Mouse (Mus musculus) lung, embryonic 16.5 days (tissue): ENCODE data around the gene Cldn6. TPM values are rescaled to one million over a fixed set of nuclear protein-coding genes. Genes with fewer than 3 reads are reported as not detected.

Source experiments
- ATAC-seq: fragments of 200-750 bp; cut with Nextera tagmentation; 2 replicates; pipeline ENCODE4 v1.8.0; 2017; ENCODE audit warnings: low read depth, mild to moderate bottlenecking, moderate library complexity
- H3K27ac ChIP-seq: fragments of 300-500 bp; sonication (generic); 2 replicates; pipeline ENCODE4 v1.5.1; 2014; ENCODE audit warnings: mild to moderate bottlenecking, control low read depth, low read length
- H3K27me3 ChIP-seq: fragments of 300-500 bp; sonication (generic); 2 replicates; pipeline ENCODE4 v1.6.1; 2014; ENCODE audit warnings: low read depth, low read length, mixed read lengths; ENCODE audit not compliant: control insufficient read depth, insufficient read depth
- H3K36me3 ChIP-seq: fragments of 300-500 bp; sonication (generic); 2 replicates; pipeline ENCODE4 v1.6.1; 2014; ENCODE audit warnings: low read length; ENCODE audit not compliant: control insufficient read depth, insufficient read depth
- H3K4me1 ChIP-seq: fragments of 300-500 bp; sonication (generic); replicated peaks from 2 replicates; pipeline ENCODE4 v1.6.1; 2014; ENCODE audit warnings: low read length, mixed read lengths; ENCODE audit not compliant: control insufficient read depth, insufficient read depth
- H3K4me2 ChIP-seq: fragments of 300-500 bp; sonication (generic); 2 replicates; pipeline ENCODE4 v1.6.1; 2014; ENCODE audit warnings: low read depth, low read length, control low read depth
- H3K4me3 ChIP-seq: fragments of 300-500 bp; sonication (generic); 2 replicates; pipeline ENCODE4 v1.5.1; 2014; ENCODE audit warnings: mild to moderate bottlenecking, low read length, control low read depth
- H3K9ac ChIP-seq: fragments of 300-500 bp; sonication (generic); 2 replicates; pipeline ENCODE4 v1.6.1; 2014; ENCODE audit warnings: low read length, control low read depth
- H3K9me3 ChIP-seq: fragments of 300-500 bp; sonication (generic); 2 replicates; pipeline ENCODE4 v1.6.1; 2016; ENCODE audit warnings: low read length; ENCODE audit not compliant: control insufficient read depth
- WGBS: fragments of 180-500 bp; shearing (Covaris S2); extraction: QIAGEN DNeasy Blood & Tissue Kit; methylation state at CpG from one replicate; pipeline ENCODE4 v1.1.7; 2014; 5-methylcytosine and 5-hydroxymethylcytosine counted together
- polyA plus RNA-seq: library from polyadenylated mRNA; unstranded; fragments of >200 nt; fragmentation: Nextera tagmentation; extraction: Ambion mirVana; gene quantifications from 2 replicates; pipeline ENCODE4 v1.2.1, GENCODE M21; 2015

Cldn6 gene
- polyA plus RNA-seq, 1 experiment from 2014 or later: 206 TPM

DNA sequence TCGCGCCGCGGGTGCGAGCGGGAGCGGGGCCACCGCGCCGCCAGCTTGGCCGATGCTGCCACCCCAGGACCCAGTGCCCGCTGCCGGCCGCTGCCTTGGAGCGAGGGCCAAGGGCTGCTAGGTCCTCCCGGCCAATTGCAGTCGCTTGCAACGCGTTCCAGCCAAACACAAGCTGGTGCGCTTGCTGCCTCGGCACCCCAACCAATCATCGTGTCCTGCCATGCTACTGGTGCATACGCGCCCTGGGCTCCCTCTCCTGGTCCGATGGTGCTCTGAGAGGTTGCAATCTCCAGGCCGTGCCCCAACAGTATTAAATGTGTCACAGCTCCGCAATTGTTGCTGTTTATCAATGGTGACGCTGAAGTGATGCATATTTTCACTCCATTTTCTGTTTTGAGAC lies 21.0 kb downstream of the Cldn6 start:
- peak; percentile 94 for ATAC-seq
- peaks cover 16% of the 10 kb centered on the region for H3K27me3 ChIP-seq
- H3K27ac ChIP-seq: no peak overlapping the region
- peak overlapping the region; percentile 99 for H3K4me2 ChIP-seq
- peaks cover 8% of the 10 kb centered on the region for H3K4me1 ChIP-seq
- H3K9ac ChIP-seq: peak overlapping the region; percentile 61
- no peaks in the 10 kb centered on the region for H3K9me3 ChIP-seq
- H3K36me3 ChIP-seq: no peaks in the 10 kb centered on the region
- WGBS: under 1% methylated on average over 17 of the region's 28 CpGs
- peak overlapping the region; percentile 71 for H3K4me3 ChIP-seq

- Histone ChIP-seq H3K27me3 (peaks cover 16% of the 10 kb centered on the region), H3K36me3 (no peaks in the 10 kb centered on the region), H3K9me3 (no peaks in the 10 kb centered on the region), H3K4me2 (no peak overlapping the region), H3K4me3 (no peak overlapping the region), H3K27ac (no peak overlapping the region), H3K9ac (no peak overlapping the region), H3K4me1 (peaks cover 6% of the 10 kb centered on the region)
- WGBS: 78% methylated on average over 9 of the region's 9 CpGs
- no peak for ATAC-seq
These were observed 24.3 kb downstream of the Cldn6 start for GRCm38 (mm10) chr17:23703301-23703700.

- Histone ChIP-seq H3K27ac (no peak overlapping the region), H3K4me1 (0 out of 2 replicates have a peak, but pooled peaks cover 2% of the 10 kb centered on the region), H3K9me3 (no peaks in the 10 kb centered on the region), H3K4me3 (no peak overlapping the region), H3K36me3 (no peaks in the 10 kb centered on the region), H3K27me3 (peaks cover 5% of the 10 kb centered on the region), H3K9ac (no peak overlapping the region), H3K4me2 (no peak overlapping the region)
- ATAC-seq: no peak
- 44% methylated on average over 7 of the region's 7 CpGs for WGBS
These were observed 25.7 kb downstream of the Cldn6 start for GRCm38 (mm10) chr17:23704741-23705140.

DNA sequence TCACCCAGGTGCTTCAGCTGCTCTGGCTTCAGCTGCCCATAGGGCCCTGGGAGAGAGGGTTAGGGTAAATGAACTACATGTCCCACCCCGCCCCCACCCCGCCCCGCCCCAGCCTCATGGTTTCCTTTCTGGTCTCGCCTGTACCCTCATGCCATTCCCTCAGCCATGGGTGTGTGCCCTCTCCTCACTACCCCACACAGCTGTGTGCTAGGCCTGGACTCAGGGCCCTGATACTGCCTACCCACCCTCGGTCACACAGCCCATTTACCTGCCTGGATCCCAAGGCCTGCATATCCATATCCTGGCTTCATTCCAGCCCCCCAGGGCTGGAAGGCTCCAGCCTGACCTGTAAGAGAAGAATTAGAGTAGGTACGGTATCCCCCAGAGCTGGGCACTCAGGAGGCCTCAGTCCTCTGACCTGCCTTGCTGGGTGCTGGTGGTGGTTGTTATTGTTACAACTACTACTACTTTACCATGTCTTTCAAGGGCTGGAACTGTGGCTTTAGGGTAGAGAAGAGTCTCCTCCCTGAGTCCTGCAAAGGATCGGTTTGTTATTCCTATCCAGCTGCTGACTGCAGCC lies 26.6 kb downstream of the Cldn6 start:
- Histone ChIP-seq H3K4me1 (no peaks in the 10 kb centered on the region), H3K27ac (no peak overlapping the region), H3K4me3 (no peak overlapping the region), H3K27me3 (peaks cover 4% of the 10 kb centered on the region), H3K9ac (no peak overlapping the region), H3K4me2 (no peak overlapping the region), H3K36me3 (no peaks in the 10 kb centered on the region), H3K9me3 (no peaks in the 10 kb centered on the region)
- ATAC-seq: peak; percentile 52; the same call in 1 of the 2 replicates
- 73% methylated on average over 7 of the region's 7 CpGs for WGBS

DNA sequence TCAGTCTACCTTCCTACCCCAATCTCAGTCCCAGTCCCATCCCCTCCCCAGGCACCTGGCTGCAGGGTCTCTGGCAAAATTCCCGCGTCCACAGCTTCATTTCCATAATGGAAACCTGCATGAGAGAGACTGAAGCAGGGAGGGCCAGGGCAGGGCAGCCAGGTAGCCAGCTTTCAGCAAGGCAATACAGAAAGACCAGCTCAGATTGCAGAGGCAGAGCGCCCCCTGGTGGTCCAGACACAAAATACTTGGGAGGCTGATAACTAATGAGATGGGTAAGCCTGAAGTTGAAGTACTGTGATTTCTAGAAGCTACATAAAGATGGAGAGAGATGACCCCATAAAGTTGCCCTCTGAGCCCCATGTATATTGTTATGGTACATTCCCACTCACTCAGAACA lies 27.2 kb downstream of the Cldn6 start:
- no peak overlapping the region for H3K4me3 ChIP-seq
- H3K4me1 ChIP-seq: no peaks in the 10 kb centered on the region
- 1% methylated on average over 3 of the region's 3 CpGs for WGBS
- no peak overlapping the region for H3K9ac ChIP-seq
- no peak overlapping the region for H3K27ac ChIP-seq
- no peaks in the 10 kb centered on the region for H3K36me3 ChIP-seq
- no peaks in the 10 kb centered on the region for H3K9me3 ChIP-seq
- no peaks in the 10 kb centered on the region; the same call in 1 of the 2 replicates for H3K27me3 ChIP-seq
- ATAC-seq: peak; percentile 64; the same call in 1 of the 2 replicates
- H3K4me2 ChIP-seq: no peak overlapping the region

DNA sequence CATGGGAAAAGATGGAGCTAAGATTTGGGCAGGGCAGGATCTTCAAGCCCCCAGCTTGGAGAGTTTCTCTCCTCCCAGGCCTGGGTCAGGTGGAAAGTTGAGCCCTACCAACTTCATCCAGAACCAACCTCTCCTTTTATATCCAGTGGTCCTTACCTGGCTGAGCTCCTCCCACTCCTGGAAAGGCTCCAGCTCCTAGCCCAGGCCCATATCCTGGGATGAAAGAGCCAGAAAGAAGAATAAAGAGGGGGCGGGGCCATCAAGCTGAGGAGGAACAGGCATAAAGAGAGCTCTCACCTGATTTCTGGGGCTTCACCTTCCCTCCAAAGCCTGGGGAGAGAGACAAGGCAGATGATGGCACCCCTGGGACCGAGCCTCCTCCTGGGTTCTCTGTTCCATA lies 38.0 kb downstream of the Cldn6 start:
- Histone ChIP-seq H3K4me2 (no peak overlapping the region), H3K4me1 (no peaks in the 10 kb centered on the region), H3K9me3 (no peaks in the 10 kb centered on the region), H3K9ac (no peak overlapping the region), H3K36me3 (no peaks in the 10 kb centered on the region), H3K27ac (no peak overlapping the region), H3K27me3 (no peaks in the 10 kb centered on the region), H3K4me3 (no peak overlapping the region)
- 45% methylated on average over 2 of the region's 2 CpGs for WGBS
- 0 out of 2 replicates have a peak, but pooled peaks have one; percentile 21 for ATAC-seq

DNA sequence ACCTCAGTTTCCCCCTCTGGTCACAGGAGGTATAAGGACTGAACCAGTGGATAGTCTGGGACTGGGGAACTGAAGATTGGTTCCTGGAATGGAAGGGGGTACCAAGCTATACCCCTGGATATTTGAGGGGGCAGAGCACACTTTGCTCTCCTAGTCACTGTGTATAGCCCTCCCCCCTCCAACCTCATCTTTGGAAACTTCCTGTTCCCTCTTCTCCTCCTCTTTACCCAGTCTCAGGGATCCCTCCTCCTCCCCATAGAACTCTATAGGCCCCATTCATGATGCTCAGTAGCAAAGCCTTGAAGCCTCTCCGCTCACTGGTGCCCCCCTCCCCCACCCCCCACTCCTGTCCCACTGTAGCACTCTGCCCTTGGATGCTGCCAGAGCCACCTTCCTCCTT lies 40.4 kb downstream of the Cldn6 start:
- WGBS: 21% methylated on average over 1 of the region's 1 CpGs
- H3K4me3 ChIP-seq: no peak overlapping the region
- no peak for ATAC-seq
- H3K27ac ChIP-seq: no peak overlapping the region
- H3K4me2 ChIP-seq: no peak overlapping the region
- H3K9ac ChIP-seq: no peak overlapping the region
- H3K36me3 ChIP-seq: no peaks in the 10 kb centered on the region
- no peaks in the 10 kb centered on the region for H3K9me3 ChIP-seq
- H3K27me3 ChIP-seq: no peaks in the 10 kb centered on the region
- no peaks in the 10 kb centered on the region for H3K4me1 ChIP-seq

DNA sequence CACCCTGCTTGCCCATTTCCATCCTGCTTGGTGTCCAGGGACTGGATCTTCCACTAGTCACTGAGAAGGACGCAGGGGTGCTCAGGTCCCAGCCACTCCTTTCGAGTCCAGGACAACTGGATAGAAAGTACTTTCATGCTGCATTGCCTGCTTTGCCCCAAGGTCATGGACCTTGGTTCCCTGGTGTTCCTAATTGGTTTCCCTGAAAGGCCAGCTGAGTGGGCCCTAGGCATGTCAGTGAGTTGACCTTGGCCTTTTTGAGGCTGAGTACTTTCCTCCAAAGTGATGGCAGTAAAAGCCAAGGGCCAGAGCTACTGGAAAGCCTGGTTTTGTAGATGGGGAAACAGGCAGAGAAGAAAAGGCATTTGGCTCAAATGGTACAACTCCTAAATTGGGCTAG lies 42.8 kb downstream of the Cldn6 start:
- H3K27me3 ChIP-seq: no peaks in the 10 kb centered on the region
- no peaks in the 10 kb centered on the region for H3K9me3 ChIP-seq
- no peaks in the 10 kb centered on the region for H3K36me3 ChIP-seq
- no peak overlapping the region for H3K9ac ChIP-seq
- H3K4me3 ChIP-seq: no peak overlapping the region
- peaks cover 5% of the 10 kb centered on the region; the same call in 1 of the 2 replicates for H3K4me1 ChIP-seq
- no peak for ATAC-seq
- H3K27ac ChIP-seq: no peak overlapping the region
- 86% methylated on average over 2 of the region's 2 CpGs for WGBS
- H3K4me2 ChIP-seq: no peak overlapping the region

DNA sequence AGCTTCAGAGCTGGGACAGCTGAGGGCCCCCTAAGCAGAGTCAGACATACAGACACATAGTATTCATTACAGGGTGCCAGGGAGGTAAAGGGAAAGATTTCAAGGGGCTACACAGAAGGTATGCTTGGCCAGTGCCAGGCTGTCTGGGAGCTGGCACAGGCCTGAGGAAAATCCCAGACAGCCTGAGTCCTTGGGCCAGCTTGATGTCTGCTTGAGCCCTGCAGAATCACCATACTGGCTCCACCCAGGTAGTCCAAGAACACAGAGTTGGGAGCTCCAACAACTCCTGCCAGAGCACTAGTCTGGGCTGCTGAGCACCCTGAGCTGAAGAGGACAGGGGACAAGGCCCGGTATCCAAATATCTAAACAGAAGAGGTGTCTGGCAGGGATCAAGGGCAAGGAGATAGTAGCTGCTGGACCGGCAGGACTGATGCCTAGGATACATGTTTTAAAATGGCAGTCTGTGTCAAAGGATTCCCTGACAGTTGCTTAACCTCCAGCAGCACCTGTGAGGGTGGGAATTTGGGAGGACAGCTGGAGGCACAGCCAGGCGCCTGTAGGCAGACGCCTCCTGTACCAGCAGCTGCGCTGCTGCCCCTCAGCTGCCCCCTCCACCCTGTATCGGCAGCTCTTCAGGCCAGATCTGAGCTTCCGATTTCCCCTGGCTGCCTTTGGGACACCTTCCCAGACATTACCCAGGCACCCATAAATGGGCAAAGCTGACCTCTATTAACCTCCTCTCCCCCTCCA lies 43.5 kb downstream of the Cldn6 start, which contains the start of gene 1520401A03Rik:
Gene 1520401A03Rik, minus strand, starts transcription at position 408 of the 750 bp plus-strand sequence.
- ATAC-seq: no peak
- H3K27ac ChIP-seq: no peak within 1 kb of the TSS
- WGBS: 51% methylated on average over 7 of the region's 7 CpGs
- no peaks in the 10 kb centered on the region for H3K36me3 ChIP-seq
- no peaks in the 10 kb centered on the region for H3K27me3 ChIP-seq
- no peak within 1 kb of the TSS for H3K9ac ChIP-seq
- H3K9me3 ChIP-seq: no peaks in the 10 kb centered on the region
- no peak within 1 kb of the TSS for H3K4me2 ChIP-seq
- H3K4me1 ChIP-seq: peaks cover 12% of the 10 kb centered on the region; the same call in 1 of the 2 replicates
- no peak within 1 kb of the TSS for H3K4me3 ChIP-seq
